ENCODE assay signal across 8 mouse cellular contexts in genomic region chr5:134638461-134639268, GRCm38 (mm10). TPM values are rescaled to one million over a fixed set of nuclear protein-coding genes. Genes with fewer than 3 reads are reported as not detected.
DNase-seq lines count a peak whose midpoint lies in the region; ATAC-seq and TF ChIP-seq lines count a peak whose summit lies in the region.

No protein-coding gene starts in this region.

- H3K4me3 ChIP-seq in kidney, embryonic 14.5 days (ENCODE audit: low read length), result peak overlapping the region; percentile 100
- peak overlapping the region; percentile 85 to 100 for H3K4me3 ChIP-seq in MEL (ENCODE audit: control insufficient read depth in 1 of 2, insufficient read depth in 1 of 2, low read depth in 2 of 2, low read length in 2 of 2)
- peak overlapping the region; percentile 97 for H3K4me3 ChIP-seq in erythroblast, embryonic 14.5 days (replicated peaks)
- H3K4me3 ChIP-seq in liver, embryonic 11.5 days (ENCODE audit: low read depth, low read length), result peak overlapping the region; percentile 93
- H3K4me3 ChIP-seq in stomach, postnatal 0 days (ENCODE audit: low read depth, low read length), result peak overlapping the region; percentile 98

- no peak for TF ChIP-seq POLR2A in MEL (IDR thresholded peaks at IDR 0.05; ENCODE audit: control insufficient read depth in 1 of 2, insufficient read depth in 1 of 2, low read depth in 1 of 2, low read length in 2 of 2, poor library complexity in 1 of 2)

- peaks cover 53% of the 10 kb centered on the region for H3K79me2 ChIP-seq in MEL (ENCODE audit: control insufficient read depth, insufficient read depth, low read length, poor library complexity)

- H3K9ac ChIP-seq in kidney, embryonic 14.5 days (ENCODE audit: low read depth, low read length), result peak overlapping the region; percentile 100
- H3K9ac ChIP-seq in MEL (ENCODE audit: control insufficient read depth, low read depth, low read length, poor library complexity, severe bottlenecking), result peak overlapping the region; percentile 99
- peak overlapping the region; percentile 99 for H3K9ac ChIP-seq in liver, embryonic 11.5 days (ENCODE audit: low read depth, low read length)
- H3K9ac ChIP-seq in stomach, postnatal 0 days (ENCODE audit: low read length), result peak overlapping the region; percentile 99

- no peaks in the 10 kb centered on the region for H3K9me3 ChIP-seq in kidney, embryonic 14.5 days (ENCODE audit: control insufficient read depth, low read length)
- no peaks in the 10 kb centered on the region for H3K9me3 ChIP-seq in MEL (replicated peaks; ENCODE audit: insufficient read depth, low read length)
- no peaks in the 10 kb centered on the region for H3K9me3 ChIP-seq in erythroblast, embryonic 14.5 days (ENCODE audit: control insufficient read depth, low read length)
- H3K9me3 ChIP-seq in liver, embryonic 11.5 days (ENCODE audit: control insufficient read depth, low read length), result no peaks in the 10 kb centered on the region
- no peaks in the 10 kb centered on the region for H3K9me3 ChIP-seq in stomach, postnatal 0 days (ENCODE audit: control insufficient read depth, low read length)

- H3K4me2 ChIP-seq in kidney, embryonic 14.5 days (replicated peaks; ENCODE audit: low read depth, low read length), result peak overlapping the region; percentile 75
- peak overlapping the region; percentile 85 for H3K4me2 ChIP-seq in liver, embryonic 11.5 days
- H3K4me2 ChIP-seq in stomach, postnatal 0 days (replicated peaks; ENCODE audit: low read depth), result peak overlapping the region; percentile 75

- no peaks in the 10 kb centered on the region for H3K27me3 ChIP-seq in kidney, embryonic 14.5 days (ENCODE audit: control insufficient read depth, insufficient read depth, low read length)
- H3K27me3 ChIP-seq in MEL (ENCODE audit: control insufficient read depth in 1 of 2, insufficient read depth in 2 of 2, low read length in 2 of 2), result no peaks in the 10 kb centered on the region
- H3K27me3 ChIP-seq in erythroblast, embryonic 14.5 days (ENCODE audit: control insufficient read depth), result no peaks in the 10 kb centered on the region
- H3K27me3 ChIP-seq in liver, embryonic 11.5 days (replicated peaks; ENCODE audit: control insufficient read depth, insufficient read depth, low read length), result no peaks in the 10 kb centered on the region
- no peaks in the 10 kb centered on the region for H3K27me3 ChIP-seq in stomach, postnatal 0 days (ENCODE audit: control insufficient read depth, insufficient read depth, low read length)

- DNase-seq in kidney, postnatal 4 days, result no peak
- DNase-seq in MEL (ENCODE audit: low read depth, low spot score), result no peak
- DNase-seq in liver, embryonic 11.5 days (ENCODE audit: low spot score), result no peak
- no peak for DNase-seq in stomach, postnatal 0 days (ENCODE audit: low spot score)
- no peak for DNase-seq in urinary bladder, postnatal 4 days (ENCODE audit: low spot score in 2 of 2)
- no peak for DNase-seq in layer of hippocampus, adult 11-12 months (ENCODE audit: low spot score)

- ATAC-seq in kidney, embryonic 14.5 days (ENCODE audit: low FRiP score, low TSS enrichment), result peak; percentile 68
- ATAC-seq in liver, embryonic 11.5 days (replicated peaks; ENCODE audit: low FRiP score), result peak; percentile 69
- ATAC-seq in stomach, postnatal 0 days (ENCODE audit: low FRiP score, low TSS enrichment), result peak; percentile 17; the same call in 1 of the 2 replicates

- H3K4me1 ChIP-seq in kidney, embryonic 14.5 days (ENCODE audit: control insufficient read depth, insufficient read depth, low read length), result peaks cover 7% of the 10 kb centered on the region
- H3K4me1 ChIP-seq in MEL (ENCODE audit: control insufficient read depth in 1 of 2, insufficient read depth in 2 of 2, low read length in 2 of 2), result peaks cover 13 to 14% of the 10 kb centered on the region in 2 experiments
- H3K4me1 ChIP-seq in erythroblast, embryonic 14.5 days (ENCODE audit: control insufficient read depth), result peaks cover 30% of the 10 kb centered on the region
- H3K4me1 ChIP-seq in liver, embryonic 11.5 days (replicated peaks; ENCODE audit: control insufficient read depth, insufficient read depth, low read length), result peaks cover 12% of the 10 kb centered on the region
- H3K4me1 ChIP-seq in stomach, postnatal 0 days (replicated peaks; ENCODE audit: control insufficient read depth, insufficient read depth), result no peaks in the 10 kb centered on the region

- no peak for TF ChIP-seq CTCF in MEL (IDR thresholded peaks at IDR 0.05 in 2 of 3, conservative IDR thresholded peaks at IDR 0.05 in 1 of 3; ENCODE audit: control insufficient read depth in 1 of 3, insufficient read depth in 1 of 3, low read depth in 2 of 3, low read length in 3 of 3, poor library complexity in 1 of 3, severe bottlenecking in 1 of 3)
- no peak for TF ChIP-seq CTCF in stomach, postnatal 0 days (IDR thresholded peaks at IDR 0.05; ENCODE audit: low read depth)

- H3K36me3 ChIP-seq in kidney, embryonic 14.5 days (ENCODE audit: control insufficient read depth, insufficient read depth, low read length), result peaks cover 30% of the 10 kb centered on the region
- peaks cover 21 to 31% of the 10 kb centered on the region in 2 experiments for H3K36me3 ChIP-seq in MEL (ENCODE audit: control insufficient read depth in 1 of 2, insufficient read depth in 2 of 2, low read length in 2 of 2)
- H3K36me3 ChIP-seq in erythroblast, embryonic 14.5 days (ENCODE audit: control insufficient read depth), result peaks cover 37% of the 10 kb centered on the region
- peaks cover 11% of the 10 kb centered on the region for H3K36me3 ChIP-seq in liver, embryonic 11.5 days (ENCODE audit: control insufficient read depth, insufficient read depth, low read length)
- peaks cover 4% of the 10 kb centered on the region; the same call in 1 of the 2 replicates for H3K36me3 ChIP-seq in stomach, postnatal 0 days (ENCODE audit: control insufficient read depth, insufficient read depth, low read length)

- under 1% methylated on average over 77 of the region's 85 CpGs for WGBS in kidney, embryonic 14.5 days
- WGBS in liver, embryonic 11.5 days, result 1% methylated on average over 85 of the region's 85 CpGs
- under 1% methylated on average over 81 of the region's 85 CpGs for WGBS in stomach, postnatal 0 days

- H3K27ac ChIP-seq in kidney, embryonic 14.5 days (ENCODE audit: low read depth, low read length), result peak overlapping the region; percentile 96
- peak overlapping the region; percentile 85 for H3K27ac ChIP-seq in MEL (ENCODE audit: control insufficient read depth, low read depth, low read length)
- H3K27ac ChIP-seq in liver, embryonic 11.5 days (ENCODE audit: low read depth, low read length), result peak overlapping the region; percentile 88
- H3K27ac ChIP-seq in stomach, postnatal 0 days (replicated peaks), result peak overlapping the region; percentile 98

- no peak for TF ChIP-seq EP300 in MEL (IDR thresholded peaks at IDR 0.05; ENCODE audit: low read depth in 1 of 2, low read length in 2 of 2)
- no peak for TF ChIP-seq EP300 in stomach, postnatal 0 days (optimal IDR thresholded peaks at IDR 0.05)

- TF ChIP-seq RAD21 in MEL (IDR thresholded peaks at IDR 0.05; ENCODE audit: low read depth, low read length), result no peak

TF ChIP-seq in MEL, 35 proteins besides CTCF, POLR2A, EP300 and RAD21 (continues in another document):
- TF ChIP-seq TAL1 (IDR thresholded peaks at IDR 0.05; ENCODE audit: low read length) (no peak), CHD1 (IDR thresholded peaks at IDR 0.05; ENCODE audit: low read depth, low read length) (no peak; the same call in 1 of the 2 replicates), USF2 (IDR thresholded peaks at IDR 0.05; ENCODE audit: borderline replicate concordance in 1 of 2, insufficient read depth in 1 of 2, low read depth in 1 of 2, low read length in 2 of 2) (no peak), MYB (IDR thresholded peaks at IDR 0.05; ENCODE audit: low read depth, low read length) (no peak), CHD2 (IDR thresholded peaks at IDR 0.05; ENCODE audit: low read length) (no peak), SIN3A (IDR thresholded peaks at IDR 0.05; ENCODE audit: low read length) (no peak)

RNA-seq across cellular contexts. Expression of gene Eif4h, which starts 0.6 kb away (rescaled TPM):
- 463 and 491 TPM in 2 replicates for polyA plus RNA-seq in kidney, embryonic 14.5 days (2014; fragmentation: Nextera tagmentation; extraction: Ambion mirVana)
- total RNA-seq in MEL (2012; rRNA removed), result 451 and 471 TPM in 2 replicates
- polyA plus RNA-seq in MEL (2012; ENCODE audit: insufficient read depth in 1 of 2, insufficient read length in 2 of 2, low read depth in 1 of 2, low replicate concordance in 2 of 2, missing spikeins in 1 of 2), result 100 to 1,000 TPM; 167 to 515 TPM
- 18.5 and 18.7 TPM in 2 replicates for polyA plus RNA-seq in erythroblast, embryonic 14.5 days (2012)
- polyA plus RNA-seq in liver, embryonic 11.5 days (2014; fragmentation: Nextera tagmentation; extraction: Ambion mirVana), result 401 and 428 TPM in 2 replicates
- 238 and 242 TPM in 2 replicates for polyA plus RNA-seq in stomach, postnatal 0 days (2015; fragmentation: Nextera tagmentation; extraction: Ambion mirVana)

RNA-seq across cellular contexts. Expression of gene Lat2, which starts 23.8 kb away (rescaled TPM):
- polyA plus RNA-seq in kidney, embryonic 14.5 days (2014; fragmentation: Nextera tagmentation; extraction: Ambion mirVana), result 1.8 and 2.2 TPM in 2 replicates
- total RNA-seq in MEL (2012; rRNA removed), result 0.46 and 0.92 TPM in 2 replicates
- polyA plus RNA-seq in MEL (2012; ENCODE audit: insufficient read depth in 1 of 2, insufficient read length in 2 of 2, low read depth in 1 of 2, low replicate concordance in 2 of 2, missing spikeins in 1 of 2), result under 1 TPM in 1 of 2 experiments, not detected in 1; 0.79 TPM
- polyA plus RNA-seq in erythroblast, embryonic 14.5 days (2012), result 0.16 and 0.17 TPM in 2 replicates
- polyA plus RNA-seq in liver, embryonic 11.5 days (2014; fragmentation: Nextera tagmentation; extraction: Ambion mirVana), result 2.0 and 2.1 TPM in 2 replicates
- polyA plus RNA-seq in stomach, postnatal 0 days (2015; fragmentation: Nextera tagmentation; extraction: Ambion mirVana), result 0.99 and 1.1 TPM in 2 replicates

RNA-seq across cellular contexts. Expression of gene Limk1, which starts 49.7 kb away (rescaled TPM):
- polyA plus RNA-seq in kidney, embryonic 14.5 days (2014; fragmentation: Nextera tagmentation; extraction: Ambion mirVana), result 6.7 and 9.1 TPM in 2 replicates
- 5.6 and 7.3 TPM in 2 replicates for total RNA-seq in MEL (2012; rRNA removed)
- 10 to 100 TPM in 1 of 2 experiments, not detected in 1; 14.8 TPM for polyA plus RNA-seq in MEL (2012; ENCODE audit: insufficient read depth in 1 of 2, insufficient read length in 2 of 2, low read depth in 1 of 2, low replicate concordance in 2 of 2, missing spikeins in 1 of 2)
- polyA plus RNA-seq in erythroblast, embryonic 14.5 days (2012), result 0.30 and 0.39 TPM in 2 replicates
- 1.7 and 1.8 TPM in 2 replicates for polyA plus RNA-seq in liver, embryonic 11.5 days (2014; fragmentation: Nextera tagmentation; extraction: Ambion mirVana)
- polyA plus RNA-seq in stomach, postnatal 0 days (2015; fragmentation: Nextera tagmentation; extraction: Ambion mirVana), result 1.9 and 2.2 TPM in 2 replicates

RNA-seq across cellular contexts. Expression of gene Rfc2, which starts 57.5 kb away (rescaled TPM):
- 309 and 333 TPM in 2 replicates for polyA plus RNA-seq in kidney, embryonic 14.5 days (2014; fragmentation: Nextera tagmentation; extraction: Ambion mirVana)
- total RNA-seq in MEL (2012; rRNA removed), result 268 and 304 TPM in 2 replicates
- 100 to 1,000 TPM in 1 of 2 experiments, not detected in 1; 424 TPM for polyA plus RNA-seq in MEL (2012; ENCODE audit: insufficient read depth in 1 of 2, insufficient read length in 2 of 2, low read depth in 1 of 2, low replicate concordance in 2 of 2, missing spikeins in 1 of 2)
- 6.8 TPM in 2 replicates for polyA plus RNA-seq in erythroblast, embryonic 14.5 days (2012)
- 363 and 374 TPM in 2 replicates for polyA plus RNA-seq in liver, embryonic 11.5 days (2014; fragmentation: Nextera tagmentation; extraction: Ambion mirVana)
- 81.5 and 83.7 TPM in 2 replicates for polyA plus RNA-seq in stomach, postnatal 0 days (2015; fragmentation: Nextera tagmentation; extraction: Ambion mirVana)

Comparison
In these comparisons a context has a peak if more than half of its experiments do, and no peak if none do; other contexts are left out.
1. ATAC-seq: peak in every context shown above with its lines; median percentile 69 in liver, embryonic 11.5 days; 68 in kidney, embryonic 14.5 days; 17 in stomach, postnatal 0 days.